Mouse (Mus musculus) kidney, embryonic 15.5 days (tissue): Measurements from ENCODE around the gene Lepr. TPM values are rescaled to one million over a fixed set of nuclear protein-coding genes. Genes with fewer than 3 reads are reported as not detected.

Experiments used
- ATAC-seq: fragments of 200-750 bp; cut with Nextera tagmentation; replicated peaks from 2 replicates; pipeline ENCODE4 v1.8.0; 2017; ENCODE audit warnings: moderate TSS enrichment; ENCODE audit not compliant: low FRiP score
- H3K27ac ChIP-seq: fragments of 300-500 bp; sonication (generic); 2 replicates; pipeline ENCODE4 v1.5.1; 2015; ENCODE audit warnings: mild to moderate bottlenecking, inconsistent platforms
- H3K27me3 ChIP-seq: fragments of 300-500 bp; sonication (generic); 2 replicates; pipeline ENCODE4 v1.6.1; 2015; ENCODE audit warnings: inconsistent platforms
- H3K36me3 ChIP-seq: fragments of 300-500 bp; sonication (generic); 2 replicates; pipeline ENCODE4 v1.6.1; 2015; ENCODE audit warnings: inconsistent platforms
- H3K4me1 ChIP-seq: fragments of 300-500 bp; sonication (generic); 2 replicates; pipeline ENCODE4 v1.6.1; 2015; ENCODE audit warnings: inconsistent platforms
- H3K4me2 ChIP-seq: fragments of 300-500 bp; sonication (generic); 2 replicates; pipeline ENCODE4 v1.6.1; 2015; ENCODE audit warnings: moderate library complexity, mild to moderate bottlenecking, inconsistent platforms
- H3K4me3 ChIP-seq: fragments of 300-500 bp; sonication (generic); replicated peaks from 2 replicates; pipeline ENCODE4 v1.5.1; 2015; ENCODE audit warnings: mild to moderate bottlenecking, inconsistent platforms
- H3K9ac ChIP-seq: fragments of 300-500 bp; sonication (generic); 2 replicates; pipeline ENCODE4 v1.6.1; 2015; ENCODE audit warnings: mild to moderate bottlenecking, inconsistent platforms
- H3K9me3 ChIP-seq: fragments of 300-500 bp; sonication (generic); replicated peaks from 2 replicates; pipeline ENCODE4 v1.6.1; 2016; ENCODE audit warnings: inconsistent platforms
- WGBS: fragments of 180-500 bp; shearing (Covaris S2); methylation state at CpG from one replicate; pipeline ENCODE4 v1.1.7; 2015; ENCODE audit warnings: mixed read lengths; 5-methylcytosine and 5-hydroxymethylcytosine counted together
- polyA plus RNA-seq: library from polyadenylated mRNA; unstranded; fragments of >200 nt; fragmentation: Nextera tagmentation; extraction: Ambion mirVana; gene quantifications from 2 replicates; pipeline ENCODE4 v1.2.1, GENCODE M21; 2015

Lepr gene
- polyA plus RNA-seq, 1 experiment from 2014 or later, result 3.9 TPM

GRCm38 (mm10) chr4:101694529-101694928, 22.7 kb upstream of the Lepr start:
- Histone ChIP-seq H3K36me3 (no peaks in the 10 kb centered on the region), H3K4me3 (no peak overlapping the region), H3K4me2 (no peak overlapping the region), H3K4me1 (no peaks in the 10 kb centered on the region), H3K9ac (no peak overlapping the region), H3K27me3 (no peaks in the 10 kb centered on the region), H3K9me3 (no peaks in the 10 kb centered on the region), H3K27ac (no peak overlapping the region)
- ATAC-seq, result no peak
- WGBS, result 72% methylated on average over 6 of the region's 6 CpGs

- Histone ChIP-seq H3K27me3 (no peaks in the 10 kb centered on the region), H3K36me3 (no peaks in the 10 kb centered on the region), H3K9ac (no peak overlapping the region), H3K4me2 (no peak overlapping the region), H3K27ac (no peak overlapping the region), H3K4me1 (no peaks in the 10 kb centered on the region), H3K9me3 (no peaks in the 10 kb centered on the region), H3K4me3 (no peak overlapping the region)
- ATAC-seq, result no peak
- 86% methylated on average over 3 of the region's 3 CpGs for WGBS
Observed at GRCm38 (mm10) chr4:101697236-101697635, 20.0 kb upstream of the Lepr start.

GRCm38 (mm10) chr4:101699423-101699822, 17.8 kb upstream of the Lepr start:
- no peak for ATAC-seq
- no peaks in the 10 kb centered on the region for H3K4me1 ChIP-seq
- no peak overlapping the region for H3K4me3 ChIP-seq
- no peaks in the 10 kb centered on the region for H3K9me3 ChIP-seq
- H3K9ac ChIP-seq, result no peak overlapping the region
- no peak overlapping the region for H3K27ac ChIP-seq
- H3K4me2 ChIP-seq, result no peak overlapping the region
- H3K36me3 ChIP-seq, result no peaks in the 10 kb centered on the region
- WGBS, result 81% methylated on average over 1 of the region's 1 CpGs
- no peaks in the 10 kb centered on the region for H3K27me3 ChIP-seq

GRCm38 (mm10) chr4:101700892-101701640, 16.1 kb upstream of the Lepr start:
- WGBS, result 82% methylated on average over 14 of the region's 14 CpGs
- no peak for ATAC-seq
- H3K27ac ChIP-seq, result no peak overlapping the region

GRCm38 (mm10) chr4:101705325-101705724, 11.9 kb upstream of the Lepr start:
- ATAC-seq, result no peak
- Histone ChIP-seq H3K36me3 (no peaks in the 10 kb centered on the region), H3K4me1 (no peaks in the 10 kb centered on the region), H3K27me3 (no peaks in the 10 kb centered on the region), H3K4me2 (no peak overlapping the region), H3K9me3 (no peaks in the 10 kb centered on the region), H3K4me3 (no peak overlapping the region), H3K27ac (no peak overlapping the region), H3K9ac (no peak overlapping the region)
- 81% methylated on average over 9 of the region's 9 CpGs for WGBS

More at GRCm38 (mm10) chr4:101700892-101701640, 16.1 kb upstream of the Lepr start:
- no peaks in the 10 kb centered on the region for H3K4me1 ChIP-seq
- no peaks in the 10 kb centered on the region for H3K36me3 ChIP-seq
- no peak overlapping the region for H3K4me2 ChIP-seq
- no peak overlapping the region for H3K4me3 ChIP-seq
- H3K9me3 ChIP-seq, result no peaks in the 10 kb centered on the region
- no peak overlapping the region for H3K9ac ChIP-seq
- H3K27me3 ChIP-seq, result no peaks in the 10 kb centered on the region

GRCm38 (mm10) chr4:101707234-101707633, 10.0 kb upstream of the Lepr start:
- ATAC-seq, result no peak
- no peak overlapping the region for H3K27ac ChIP-seq
- 29% methylated on average over 2 of the region's 2 CpGs for WGBS

GRCm38 (mm10) chr4:101707953-101708352, 9.3 kb upstream of the Lepr start:
- Histone ChIP-seq H3K9ac (no peak overlapping the region), H3K4me3 (no peak overlapping the region), H3K36me3 (no peaks in the 10 kb centered on the region), H3K9me3 (no peaks in the 10 kb centered on the region), H3K4me1 (0 out of 2 replicates have a peak, but pooled peaks cover 3% of the 10 kb centered on the region), H3K27me3 (no peaks in the 10 kb centered on the region), H3K27ac (no peak overlapping the region), H3K4me2 (no peak overlapping the region)
- WGBS, result 33% methylated on average over 3 of the region's 3 CpGs
- no peak for ATAC-seq

More at GRCm38 (mm10) chr4:101707234-101707633, 10.0 kb upstream of the Lepr start:
- H3K36me3 ChIP-seq, result no peaks in the 10 kb centered on the region
- no peak overlapping the region for H3K4me2 ChIP-seq
- H3K4me3 ChIP-seq, result no peak overlapping the region
- no peaks in the 10 kb centered on the region for H3K9me3 ChIP-seq
- no peaks in the 10 kb centered on the region for H3K27me3 ChIP-seq
- H3K4me1 ChIP-seq, result no peaks in the 10 kb centered on the region
- H3K9ac ChIP-seq, result no peak overlapping the region

- H3K9me3 ChIP-seq, result no peaks in the 10 kb centered on the region
- H3K9ac ChIP-seq, result no peak overlapping the region
- ATAC-seq, result no peak
- H3K27me3 ChIP-seq, result 0 out of 2 replicates have a peak, but pooled peaks cover 3% of the 10 kb centered on the region
- H3K27ac ChIP-seq, result no peak overlapping the region
- 54% methylated on average over 4 of the region's 4 CpGs for WGBS
- no peak overlapping the region for H3K4me3 ChIP-seq
- H3K4me2 ChIP-seq, result no peak overlapping the region
- no peaks in the 10 kb centered on the region for H3K36me3 ChIP-seq
- 0 out of 2 replicates have a peak, but pooled peaks cover 3% of the 10 kb centered on the region for H3K4me1 ChIP-seq
Observed at GRCm38 (mm10) chr4:101710361-101710760, 6.8 kb upstream of the Lepr start.

- 0 out of 2 replicates have a peak, but pooled peaks cover 3% of the 10 kb centered on the region for H3K4me1 ChIP-seq
Observed at GRCm38 (mm10) chr4:101711100-101711499, 6.1 kb upstream of the Lepr start.

GRCm38 (mm10) chr4:101712563-101712962, 4.6 kb upstream of the Lepr start:
- no peak overlapping the region for H3K9ac ChIP-seq
- ATAC-seq, result 0 out of 2 replicates have a peak, but pooled peaks have one; percentile 29
- no peaks in the 10 kb centered on the region for H3K9me3 ChIP-seq
- H3K36me3 ChIP-seq, result no peaks in the 10 kb centered on the region
- 18% methylated on average over 1 of the region's 1 CpGs for WGBS
- no peak overlapping the region for H3K4me3 ChIP-seq
- H3K27me3 ChIP-seq, result peaks cover 20% of the 10 kb centered on the region
- H3K4me1 ChIP-seq, result peaks cover 10% of the 10 kb centered on the region
- H3K4me2 ChIP-seq, result no peak overlapping the region
- H3K27ac ChIP-seq, result no peak overlapping the region

More at GRCm38 (mm10) chr4:101711100-101711499, 6.1 kb upstream of the Lepr start:
- H3K9me3 ChIP-seq, result no peaks in the 10 kb centered on the region
- H3K9ac ChIP-seq, result no peak overlapping the region
- no peak overlapping the region for H3K27ac ChIP-seq
- no peak overlapping the region for H3K4me3 ChIP-seq
- 89% methylated on average over 4 of the region's 4 CpGs for WGBS
- no peaks in the 10 kb centered on the region for H3K36me3 ChIP-seq
- H3K4me2 ChIP-seq, result no peak overlapping the region
- peaks cover 6% of the 10 kb centered on the region; the same call in 1 of the 2 replicates for H3K27me3 ChIP-seq
- no peak for ATAC-seq

GRCm38 (mm10) chr4:101715302-101715701, 1.9 kb upstream of the Lepr start:
- peaks cover 33% of the 10 kb centered on the region for H3K27me3 ChIP-seq
- H3K4me3 ChIP-seq, result no peak overlapping the region
- H3K9me3 ChIP-seq, result no peaks in the 10 kb centered on the region
- 86% methylated on average over 8 of the region's 8 CpGs for WGBS
- H3K36me3 ChIP-seq, result no peaks in the 10 kb centered on the region
- H3K9ac ChIP-seq, result no peak overlapping the region
- H3K27ac ChIP-seq, result no peak overlapping the region
- no peak for ATAC-seq
- H3K4me1 ChIP-seq, result peaks cover 15% of the 10 kb centered on the region
- no peak overlapping the region for H3K4me2 ChIP-seq

- no peak overlapping the region for H3K27ac ChIP-seq
- H3K9ac ChIP-seq, result no peak overlapping the region
- ATAC-seq, result no peak
- H3K4me1 ChIP-seq, result peaks cover 15% of the 10 kb centered on the region
- WGBS, result 87% methylated on average over 6 of the region's 6 CpGs
- peaks cover 33% of the 10 kb centered on the region for H3K27me3 ChIP-seq
- no peak overlapping the region for H3K4me3 ChIP-seq
- no peaks in the 10 kb centered on the region for H3K9me3 ChIP-seq
- H3K36me3 ChIP-seq, result no peaks in the 10 kb centered on the region
- no peak overlapping the region for H3K4me2 ChIP-seq
Observed at GRCm38 (mm10) chr4:101715805-101716204, 1.4 kb upstream of the Lepr start.
